Comparison of ENCODE assay signal across 8 mouse cellular contexts in genomic region chr9:35115804-35116203, GRCm38 (mm10). TPM values are rescaled to one million over a fixed set of nuclear protein-coding genes. Genes with fewer than 3 reads are reported as not detected.
DNase-seq lines count a peak whose midpoint lies in the region; ATAC-seq and TF ChIP-seq lines count a peak whose summit lies in the region.

No protein-coding gene starts in this region.

- no peak for DNase-seq in kidney, postnatal 36 days
- no peak for DNase-seq in midbrain, postnatal 0 days (ENCODE audit: low spot score)
- DNase-seq in embryo, embryonic 9.5 days (ENCODE audit: extremely low spot score), result no peak
- DNase-seq in layer of hippocampus, postnatal 10 days (ENCODE audit: low spot score in 2 of 2), result no peak
- no peak for DNase-seq in kidney, postnatal 10 days

- no peak overlapping the region for H3K27ac ChIP-seq in kidney, embryonic 14.5 days (ENCODE audit: low read depth, low read length)
- peak overlapping the region; percentile 83 for H3K27ac ChIP-seq in bone marrow, adult 2 months (ENCODE audit: control insufficient read depth, insufficient read depth, low read depth, low read length, poor library complexity)
- H3K27ac ChIP-seq in hindbrain, embryonic 15.5 days (replicated peaks), result no peak overlapping the region
- no peak overlapping the region for H3K27ac ChIP-seq in midbrain, postnatal 0 days (ENCODE audit: low read depth, low read length)

- TF ChIP-seq CTCF in bone marrow, adult 2 months (IDR thresholded peaks at IDR 0.05; ENCODE audit: control insufficient read depth, insufficient read depth, low read length), result no peak
- no peak for TF ChIP-seq CTCF in midbrain, postnatal 0 days (IDR thresholded peaks at IDR 0.05)

- H3K36me3 ChIP-seq in kidney, embryonic 14.5 days (ENCODE audit: control insufficient read depth, insufficient read depth, low read length), result no peaks in the 10 kb centered on the region
- no peaks in the 10 kb centered on the region for H3K36me3 ChIP-seq in hindbrain, embryonic 15.5 days
- H3K36me3 ChIP-seq in midbrain, postnatal 0 days (ENCODE audit: insufficient read depth, low read length), result no peaks in the 10 kb centered on the region

- peak overlapping the region; percentile 73 for H3K4me3 ChIP-seq in kidney, embryonic 14.5 days (ENCODE audit: low read length)
- peak overlapping the region; percentile 77 for H3K4me3 ChIP-seq in bone marrow, adult 2 months (replicated peaks; ENCODE audit: control insufficient read depth, low read depth, low read length)
- peak overlapping the region; percentile 59 for H3K4me3 ChIP-seq in hindbrain, embryonic 15.5 days
- peak overlapping the region; percentile 80 for H3K4me3 ChIP-seq in midbrain, postnatal 0 days (ENCODE audit: low read depth, low read length)

- peak overlapping the region; percentile 82 for H3K9ac ChIP-seq in kidney, embryonic 14.5 days (ENCODE audit: low read depth, low read length)
- peak overlapping the region; percentile 65 for H3K9ac ChIP-seq in hindbrain, embryonic 15.5 days
- peak overlapping the region; percentile 71 for H3K9ac ChIP-seq in midbrain, postnatal 0 days (replicated peaks; ENCODE audit: low read length, poor library complexity, severe bottlenecking)

- peak overlapping the region; percentile 63 for H3K4me2 ChIP-seq in kidney, embryonic 14.5 days (replicated peaks; ENCODE audit: low read depth, low read length)
- H3K4me2 ChIP-seq in hindbrain, embryonic 15.5 days, result peak overlapping the region; percentile 70
- H3K4me2 ChIP-seq in midbrain, postnatal 0 days (ENCODE audit: low read depth, low read length, poor library complexity, severe bottlenecking), result peak overlapping the region; percentile 86

- no peaks in the 10 kb centered on the region for H3K27me3 ChIP-seq in kidney, embryonic 14.5 days (ENCODE audit: control insufficient read depth, insufficient read depth, low read length)
- H3K27me3 ChIP-seq in hindbrain, embryonic 15.5 days, result no peaks in the 10 kb centered on the region
- H3K27me3 ChIP-seq in midbrain, postnatal 0 days (ENCODE audit: insufficient read depth, low read length), result no peaks in the 10 kb centered on the region

- H3K9me3 ChIP-seq in kidney, embryonic 14.5 days (ENCODE audit: control insufficient read depth, low read length), result no peaks in the 10 kb centered on the region
- H3K9me3 ChIP-seq in hindbrain, embryonic 15.5 days, result no peaks in the 10 kb centered on the region
- no peaks in the 10 kb centered on the region for H3K9me3 ChIP-seq in midbrain, postnatal 0 days (ENCODE audit: low read length)

- TF ChIP-seq POLR2A in bone marrow, adult 2 months (IDR thresholded peaks at IDR 0.05; ENCODE audit: borderline replicate concordance, control insufficient read depth, low read depth, low read length), result no peak

- ATAC-seq in kidney, embryonic 14.5 days (ENCODE audit: low FRiP score, low TSS enrichment), result 0 out of 2 replicates have a peak, but pooled peaks have one; percentile 2
- ATAC-seq in hindbrain, embryonic 15.5 days (ENCODE audit: low FRiP score, low read depth), result peak; percentile 2; the same call in 1 of the 2 replicates
- 0 out of 2 replicates have a peak, but pooled peaks have one; percentile 3 for ATAC-seq in midbrain, postnatal 0 days (ENCODE audit: low FRiP score)

- 27% methylated on average over 4 of the region's 4 CpGs for WGBS in kidney, embryonic 14.5 days
- 6% methylated on average over 4 of the region's 4 CpGs for WGBS in bone marrow, adult 2 months
- 41% methylated on average over 4 of the region's 4 CpGs for WGBS in hindbrain, embryonic 15.5 days
- WGBS in midbrain, postnatal 0 days, result 41% methylated on average over 4 of the region's 4 CpGs

- peaks cover 22% of the 10 kb centered on the region for H3K4me1 ChIP-seq in kidney, embryonic 14.5 days (ENCODE audit: control insufficient read depth, insufficient read depth, low read length)
- H3K4me1 ChIP-seq in bone marrow, adult 2 months (ENCODE audit: control insufficient read depth, insufficient read depth, low read length), result peaks cover 4% of the 10 kb centered on the region
- H3K4me1 ChIP-seq in hindbrain, embryonic 15.5 days (replicated peaks), result peaks cover 28% of the 10 kb centered on the region
- peaks cover 6% of the 10 kb centered on the region for H3K4me1 ChIP-seq in midbrain, postnatal 0 days (ENCODE audit: insufficient read depth, low read length)

RNA-seq across cellular contexts. Expression of gene St3gal4, which starts 3.3 kb away (rescaled TPM):
- 14.2 and 19.1 TPM in 2 replicates for polyA plus RNA-seq in kidney, embryonic 14.5 days (2014; fragmentation: Nextera tagmentation; extraction: Ambion mirVana)
- 32.7 and 54.9 TPM in 2 replicates for polyA plus RNA-seq in bone marrow, adult 2 months (2011; ENCODE audit: insufficient read depth, insufficient read length, low replicate concordance, missing spikeins)
- polyA plus RNA-seq in hindbrain, embryonic 15.5 days (2015; fragmentation: Nextera tagmentation; extraction: Ambion mirVana), result 13.1 and 15.1 TPM in 2 replicates
- total RNA-seq in midbrain, postnatal 0 days (2014; rRNA removed), result 25.0 and 29.8 TPM in 2 replicates
- polyA plus RNA-seq in midbrain, postnatal 0 days (2015; fragmentation: Nextera tagmentation; extraction: Ambion mirVana), result 19.6 and 20.0 TPM in 2 replicates
- 10 to 100 TPM; 18.8 to 22.1 TPM for total RNA-seq in layer of hippocampus, postnatal 10 days (2021)
